Mouse (Mus musculus) hindbrain, embryonic 11.5 days (tissue): ENCODE measurements around the gene Gm45717. TPM values are rescaled to one million over a fixed set of nuclear protein-coding genes. Genes with fewer than 3 reads are reported as not detected.
"Not testable (repeated sequence)": the region's sequence is repeated elsewhere in the genome, so short reads cannot be mapped to it uniquely, and the experiment has no call there.

Source experiments
- ATAC-seq: fragments of 200-750 bp; cut with Nextera tagmentation; 2 replicates; pipeline ENCODE4 v1.8.0; 2017; ENCODE audit warnings: mild to moderate bottlenecking, moderate TSS enrichment, moderate library complexity; ENCODE audit not compliant: low FRiP score
- DNase-seq: peaks from one replicate; pipeline ENCODE4 v3.0.0-alpha.2; 2015; ENCODE audit warnings: low spot score
- H3K27ac ChIP-seq: fragments of 300-500 bp; sonication (generic); 2 replicates; pipeline ENCODE4 v1.5.1; 2014; ENCODE audit warnings: mild to moderate bottlenecking, low read depth, low read length
- H3K27me3 ChIP-seq: fragments of 300-500 bp; sonication (generic); 2 replicates; pipeline ENCODE4 v1.6.1; 2014; ENCODE audit warnings: mild to moderate bottlenecking, low read length, moderate library complexity, mixed read lengths; ENCODE audit not compliant: control insufficient read depth, insufficient read depth
- H3K36me3 ChIP-seq: fragments of 300-500 bp; sonication (generic); 2 replicates; pipeline ENCODE4 v1.6.1; 2014; ENCODE audit warnings: mild to moderate bottlenecking, low read length, moderate library complexity, mixed read lengths; ENCODE audit not compliant: control insufficient read depth, insufficient read depth
- H3K4me1 ChIP-seq: fragments of 300-500 bp; sonication (generic); replicated peaks from 2 replicates; pipeline ENCODE4 v1.6.1; 2014; ENCODE audit warnings: low read length, mixed read lengths; ENCODE audit not compliant: control insufficient read depth, insufficient read depth
- H3K4me2 ChIP-seq: fragments of 300-500 bp; sonication (generic); replicated peaks from 2 replicates; pipeline ENCODE4 v1.6.1; 2014; ENCODE audit warnings: mild to moderate bottlenecking, low read depth, low read length
- H3K4me3 ChIP-seq: fragments of 300-500 bp; sonication (generic); 2 replicates; pipeline ENCODE4 v1.5.1; 2014; ENCODE audit warnings: low read depth, low read length
- H3K9ac ChIP-seq: fragments of 300-500 bp; sonication (generic); 2 replicates; pipeline ENCODE4 v1.6.1; 2014; ENCODE audit warnings: low read depth, low read length
- H3K9me3 ChIP-seq: fragments of 300-500 bp; sonication (generic); 2 replicates; pipeline ENCODE4 v1.6.1; 2016; ENCODE audit warnings: low read length; ENCODE audit not compliant: control insufficient read depth
- WGBS: fragments of 180-500 bp; shearing (Covaris S2); extraction: QIAGEN DNeasy Blood & Tissue Kit; methylation state at CpG from one replicate; pipeline ENCODE4 v1.1.7; 2014; 5-methylcytosine and 5-hydroxymethylcytosine counted together
- polyA plus RNA-seq: library from polyadenylated mRNA; unstranded; fragments of >200 nt; fragmentation: Nextera tagmentation; extraction: Ambion mirVana; gene quantifications from 2 replicates; pipeline ENCODE4 v1.2.1, GENCODE M21; 2014

The Gm45717 gene
- polyA plus RNA-seq, 1 experiment from 2014 or later = not detected

- H3K4me1 ChIP-seq = no peaks in the 10 kb centered on the region
- H3K4me3 ChIP-seq = no peak overlapping the region
- WGBS = 68% methylated on average over 6 of the region's 6 CpGs
- H3K36me3 ChIP-seq = no peaks in the 10 kb centered on the region
- H3K9me3 ChIP-seq = no peaks in the 10 kb centered on the region
- H3K27ac ChIP-seq = no peak overlapping the region
- ATAC-seq (no peak), DNase-seq (no peak)
- no peaks in the 10 kb centered on the region for H3K27me3 ChIP-seq
- H3K4me2 ChIP-seq = no peak overlapping the region
- H3K9ac ChIP-seq = no peak overlapping the region
Measured at GRCm38 (mm10) chr7:140990185-140990584, 34.4 kb upstream of the Gm45717 start.

- Histone ChIP-seq H3K9ac (no peak overlapping the region), H3K4me3 (no peak overlapping the region), H3K36me3 (no peaks in the 10 kb centered on the region), H3K9me3 (no peaks in the 10 kb centered on the region), H3K27ac (no peak overlapping the region), H3K27me3 (no peaks in the 10 kb centered on the region), H3K4me2 (no peak overlapping the region), H3K4me1 (no peaks in the 10 kb centered on the region)
- ATAC-seq = no peak
- 78% methylated on average over 4 of the region's 4 CpGs for WGBS
- no peak for DNase-seq
Measured at GRCm38 (mm10) chr7:140989022-140989421, 33.3 kb upstream of the Gm45717 start.

GRCm38 (mm10) chr7:140987182-140988138 is 31.7 kb upstream of the Gm45717 start:
- Histone ChIP-seq H3K4me1 (no peaks in the 10 kb centered on the region), H3K9me3 (no peaks in the 10 kb centered on the region), H3K27ac (no peak overlapping the region), H3K4me3 (no peak overlapping the region), H3K36me3 (no peaks in the 10 kb centered on the region), H3K4me2 (no peak overlapping the region), H3K27me3 (no peaks in the 10 kb centered on the region), H3K9ac (no peak overlapping the region)
- no peak for ATAC-seq
- WGBS = 89% methylated on average over 17 of the region's 17 CpGs
- no peak for DNase-seq

- Histone ChIP-seq H3K4me1 (no peaks in the 10 kb centered on the region), H3K4me2 (no peak overlapping the region), H3K9ac (no peak overlapping the region), H3K27ac (no peak overlapping the region), H3K4me3 (no peak overlapping the region), H3K36me3 (no peaks in the 10 kb centered on the region), H3K27me3 (no peaks in the 10 kb centered on the region), H3K9me3 (no peaks in the 10 kb centered on the region)
- DNase-seq = no peak
- WGBS = 90% methylated on average over 7 of the region's 7 CpGs
- ATAC-seq = no peak
Measured at GRCm38 (mm10) chr7:140982971-140983370, 27.2 kb upstream of the Gm45717 start.

GRCm38 (mm10) chr7:140981704-140982103 is 26.0 kb upstream of the Gm45717 start:
- Histone ChIP-seq H3K9ac (no peak overlapping the region), H3K4me3 (no peak overlapping the region), H3K9me3 (no peaks in the 10 kb centered on the region), H3K4me2 (no peak overlapping the region), H3K27ac (no peak overlapping the region), H3K4me1 (no peaks in the 10 kb centered on the region), H3K36me3 (no peaks in the 10 kb centered on the region), H3K27me3 (no peaks in the 10 kb centered on the region)
- 89% methylated on average over 8 of the region's 8 CpGs for WGBS
- no peak for ATAC-seq
- DNase-seq = no peak

- not testable (repeated sequence) for DNase-seq, H3K4me1 ChIP-seq, H3K4me2 ChIP-seq, H3K4me3 ChIP-seq, H3K9ac ChIP-seq, H3K27ac ChIP-seq, H3K9me3 ChIP-seq, H3K27me3 ChIP-seq, H3K36me3 ChIP-seq, ATAC-seq
- 93% methylated on average over 9 of the region's 9 CpGs for WGBS
Measured at GRCm38 (mm10) chr7:140976720-140977119, 21.0 kb upstream of the Gm45717 start.

- WGBS = 27% methylated on average over 3 of the region's 3 CpGs
- Histone ChIP-seq H3K9me3 (no peaks in the 10 kb centered on the region), H3K27ac (no peak overlapping the region), H3K4me1 (peaks cover 2% of the 10 kb centered on the region; the same call in 1 of the 2 replicates), H3K27me3 (no peaks in the 10 kb centered on the region), H3K4me2 (no peak overlapping the region), H3K9ac (no peak overlapping the region), H3K36me3 (no peaks in the 10 kb centered on the region), H3K4me3 (no peak overlapping the region)
- ATAC-seq = no peak
- DNase-seq = no peak
Measured at GRCm38 (mm10) chr7:140975465-140975864, 19.7 kb upstream of the Gm45717 start.

- DNase-seq (no peak), ATAC-seq (no peak)
- no peaks in the 10 kb centered on the region for H3K27me3 ChIP-seq
- H3K4me3 ChIP-seq = no peak overlapping the region
- no peaks in the 10 kb centered on the region for H3K36me3 ChIP-seq
- no peaks in the 10 kb centered on the region for H3K9me3 ChIP-seq
- H3K9ac ChIP-seq = no peak overlapping the region
- no peak overlapping the region for H3K4me2 ChIP-seq
- no peak overlapping the region for H3K27ac ChIP-seq
- WGBS = 13% methylated on average over 9 of the region's 9 CpGs
- peaks cover 2% of the 10 kb centered on the region; the same call in 1 of the 2 replicates for H3K4me1 ChIP-seq
Measured at GRCm38 (mm10) chr7:140974940-140975339, 19.2 kb upstream of the Gm45717 start.
